Mouse (Mus musculus) brain, embryonic 14.5 days (tissue): ENCODE results near the gene Plin3.

ENCODE experiments used
- CTCF ChIP-seq: fragments of 200-500 bp; IDR thresholded peaks from 2 replicates; pipeline ENCODE4 v1.5.1; 2012; ENCODE audit warnings: inconsistent platforms, mild to moderate bottlenecking, moderate library complexity, borderline replicate concordance; ENCODE audit not compliant: insufficient read depth, insufficient read length; ENCODE audit errors: extremely low read depth
- POLR2A ChIP-seq: fragments of 200-500 bp; IDR thresholded peaks from 2 replicates; pipeline ENCODE4 v1.6.1; 2012; ENCODE audit warnings: mild to moderate bottlenecking, inconsistent platforms, borderline replicate concordance; ENCODE audit not compliant: poor library complexity, insufficient read depth, insufficient read length, severe bottlenecking; ENCODE audit errors: extremely low read depth

GRCm38 (mm10) chr17:56233818-56234469, 58.7 kb downstream of the Plin3 start:
- no peak for TF ChIP-seq CTCF
- no peak for TF ChIP-seq POLR2A
